Mouse (Mus musculus): Measurements from ENCODE around the gene Zfp354a.
"Not testable (repeated sequence)": the region's sequence is repeated elsewhere in the genome, so short reads cannot be mapped to it uniquely, and the experiment has no call there.

Zfp354a gene

GRCm38 (mm10) chr11:51059151-51059571 lies at the start of gene Zfp354a:
Gene Zfp354a, plus strand, starts transcription at chr11:51059257.
- peak; percentile 50 for DNase-seq

GRCm38 (mm10) chr11:51011821-51012220 lies 47.2 kb upstream of the Zfp354a start:
- peak; percentile 15 for DNase-seq

GRCm38 (mm10) chr11:51013936-51014335 lies 45.1 kb upstream of the Zfp354a start, which contains the start of gene Olfr54:
Gene Olfr54, plus strand, starts transcription at chr11:51014236.
- no peak for DNase-seq

- DNase-seq: peak; percentile 35
Measured at GRCm38 (mm10) chr11:51016341-51016740, 42.7 kb upstream of the Zfp354a start.

GRCm38 (mm10) chr11:51026811-51027210 lies 32.2 kb upstream of the Zfp354a start:
- not testable (repeated sequence) for DNase-seq

- DNase-seq: not testable (repeated sequence)
Measured at GRCm38 (mm10) chr11:51029381-51029780, 29.7 kb upstream of the Zfp354a start.

GRCm38 (mm10) chr11:51030225-51030624 lies 28.8 kb upstream of the Zfp354a start:
- DNase-seq: no peak

- no peak for DNase-seq
Measured at GRCm38 (mm10) chr11:51032851-51033250, 26.2 kb upstream of the Zfp354a start.

- DNase-seq: not testable (repeated sequence)
Measured at GRCm38 (mm10) chr11:51034141-51034540, 24.9 kb upstream of the Zfp354a start.

- DNase-seq: no peak
Measured at GRCm38 (mm10) chr11:51035951-51036350, 23.1 kb upstream of the Zfp354a start.

GRCm38 (mm10) chr11:51044776-51045175 lies 14.3 kb upstream of the Zfp354a start:
- DNase-seq: not testable (repeated sequence)

- DNase-seq: not testable (repeated sequence)
Measured at GRCm38 (mm10) chr11:51047809-51048208, 11.2 kb upstream of the Zfp354a start, which contains the start of gene Olfr1375. Gene Olfr1375, plus strand, starts transcription at chr11:51048109.

GRCm38 (mm10) chr11:51051678-51052077 lies 7.4 kb upstream of the Zfp354a start:
- DNase-seq: no peak

GRCm38 (mm10) chr11:51053230-51053629 lies 5.8 kb upstream of the Zfp354a start:
- DNase-seq: no peak

- no peak for DNase-seq
Measured at GRCm38 (mm10) chr11:51059640-51060039, 583 bp downstream of the Zfp354a start.

GRCm38 (mm10) chr11:51060981-51061380 lies 1.9 kb downstream of the Zfp354a start:
- no peak for DNase-seq

- DNase-seq: no peak
Measured at GRCm38 (mm10) chr11:51063276-51063675, 4.2 kb downstream of the Zfp354a start.

GRCm38 (mm10) chr11:51063841-51064240 lies 4.8 kb downstream of the Zfp354a start:
- no peak for DNase-seq

GRCm38 (mm10) chr11:51084527-51084926 lies 25.5 kb downstream of the Zfp354a start:
- no peak for DNase-seq

GRCm38 (mm10) chr11:51085269-51085668 lies 26.2 kb downstream of the Zfp354a start:
- DNase-seq: no peak

GRCm38 (mm10) chr11:51107261-51107660 lies 48.2 kb downstream of the Zfp354a start:
- DNase-seq: no peak

- DNase-seq: no peak
Measured at GRCm38 (mm10) chr11:51110621-51111020, 51.6 kb downstream of the Zfp354a start.

Measured in liver (tissue).